In the genomic region with DNA sequence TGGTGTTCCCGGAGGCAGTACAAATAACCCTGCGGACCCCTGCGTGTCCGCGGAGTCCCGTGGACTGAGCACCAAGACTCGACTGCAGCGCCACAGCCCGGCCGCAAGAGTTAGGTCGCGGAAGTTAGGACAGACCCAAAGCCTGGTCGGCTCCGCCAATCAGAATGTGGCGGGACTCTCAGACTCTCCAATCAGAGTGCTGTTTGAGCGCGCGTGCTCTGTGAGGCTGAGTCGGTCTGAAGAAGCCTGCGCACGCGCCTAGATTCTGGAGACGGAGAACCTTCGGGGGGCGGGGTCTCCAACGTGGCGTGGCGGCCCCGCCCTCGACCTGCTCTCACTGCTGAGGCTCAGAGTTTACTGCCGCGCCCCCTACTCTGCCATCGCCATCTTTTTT, we compare ENCODE assay signal across 8 mouse cellular contexts. TPM values are rescaled to one million over a fixed set of nuclear protein-coding genes. Genes with fewer than 3 reads are reported as not detected.
DNase-seq lines count a peak whose midpoint lies in the region; ATAC-seq and TF ChIP-seq lines count a peak whose summit lies in the region.

A gene (minus strand): TSS at position 131 of the 394 bp plus-strand sequence.

- H3K4me1 ChIP-seq in MEL (ENCODE audit: control insufficient read depth in 1 of 2, insufficient read depth in 2 of 2, low read length in 2 of 2) = peaks cover 3 to 42% of the 10 kb centered on the region in 2 experiments
- H3K4me1 ChIP-seq in cerebellum, adult 2 months (ENCODE audit: control insufficient read depth, insufficient read depth, low read length) = 0 out of 2 replicates have a peak, but pooled peaks cover 8% of the 10 kb centered on the region
- H3K4me1 ChIP-seq in forebrain, postnatal 0 days (ENCODE audit: insufficient read depth) = peaks cover 18% of the 10 kb centered on the region
- peaks cover 55% of the 10 kb centered on the region for H3K4me1 ChIP-seq in lung, embryonic 15.5 days

- peak within 1 kb of the TSS; percentile 74 for H3K27ac ChIP-seq in MEL (ENCODE audit: control insufficient read depth, low read depth, low read length)
- peak within 1 kb of the TSS; percentile 29; the same call in 1 of the 2 replicates for H3K27ac ChIP-seq in cerebellum, adult 2 months (ENCODE audit: insufficient read depth, low read length)
- peak within 1 kb of the TSS; percentile 69 for H3K27ac ChIP-seq in forebrain, postnatal 0 days (ENCODE audit: low read depth, low read length)
- peak within 1 kb of the TSS; percentile 96 for H3K27ac ChIP-seq in lung, embryonic 15.5 days

- TF ChIP-seq POLR2A in MEL (IDR thresholded peaks at IDR 0.05; ENCODE audit: control insufficient read depth in 1 of 2, insufficient read depth in 1 of 2, low read depth in 1 of 2, low read length in 2 of 2, poor library complexity in 1 of 2) = peak; percentile 61 to 91; a peak in 3 of 4 replicates
- peak; percentile 78 for TF ChIP-seq POLR2A in cerebellum, adult 2 months (IDR thresholded peaks at IDR 0.05; ENCODE audit: borderline replicate concordance, insufficient read depth, low read length)

- WGBS in cerebellum, adult 2 months = under 1% methylated on average over 33 of the region's 33 CpGs
- under 1% methylated on average over 33 of the region's 33 CpGs for WGBS in forebrain, postnatal 0 days
- WGBS in lung, embryonic 15.5 days = under 1% methylated on average over 33 of the region's 33 CpGs

- TF ChIP-seq RAD21 in MEL (IDR thresholded peaks at IDR 0.05; ENCODE audit: low read depth, low read length) = peak; percentile 3

- TF ChIP-seq CTCF in MEL (IDR thresholded peaks at IDR 0.05 in 2 of 3, conservative IDR thresholded peaks at IDR 0.05 in 1 of 3; ENCODE audit: control insufficient read depth in 1 of 3, insufficient read depth in 1 of 3, low read depth in 2 of 3, low read length in 3 of 3, poor library complexity in 1 of 3, severe bottlenecking in 1 of 3) = peak in 2 of 3 experiments; percentile 62 to 72; a peak in 5 of 6 replicates
- TF ChIP-seq CTCF in cerebellum, adult 2 months (IDR thresholded peaks at IDR 0.05; ENCODE audit: borderline replicate concordance, insufficient read depth, low read depth, low read length) = peak; percentile 57
- peak; percentile 76 for TF ChIP-seq CTCF in forebrain, postnatal 0 days (IDR thresholded peaks at IDR 0.05; ENCODE audit: low read depth)

- peak; percentile 99 for DNase-seq in MEL (ENCODE audit: low read depth, low spot score)
- peak; percentile 94 to 98 for DNase-seq in cerebellum, adult 2 months
- peak; percentile 100 for DNase-seq in forebrain, postnatal 0 days
- DNase-seq in heart, postnatal 4 days = peak; percentile 98
- DNase-seq in layer of hippocampus, adult 8-10 months (ENCODE audit: low spot score in 2 of 2) = peak; percentile 96
- peak; percentile 97 for DNase-seq in ovary, adult 18-20 months (ENCODE audit: low spot score)
- DNase-seq in thymus, postnatal 0 days (ENCODE audit: low spot score) = peak; percentile 100

- peaks cover 29% of the 10 kb centered on the region for H3K79me2 ChIP-seq in MEL (ENCODE audit: control insufficient read depth, insufficient read depth, low read length, poor library complexity)

- H3K9me3 ChIP-seq in MEL (replicated peaks; ENCODE audit: insufficient read depth, low read length) = no peaks in the 10 kb centered on the region
- H3K9me3 ChIP-seq in forebrain, postnatal 0 days (ENCODE audit: low read length) = no peaks in the 10 kb centered on the region
- no peaks in the 10 kb centered on the region for H3K9me3 ChIP-seq in lung, embryonic 15.5 days

- TF ChIP-seq EP300 in MEL (IDR thresholded peaks at IDR 0.05; ENCODE audit: low read depth in 1 of 2, low read length in 2 of 2) = 0 out of 4 replicates have a peak, but pooled peaks of 1 of the 2 experiments have one; percentile 2

- peaks cover 4 to 10% of the 10 kb centered on the region in 2 experiments for H3K36me3 ChIP-seq in MEL (ENCODE audit: control insufficient read depth in 1 of 2, insufficient read depth in 2 of 2, low read length in 2 of 2)
- no peaks in the 10 kb centered on the region for H3K36me3 ChIP-seq in forebrain, postnatal 0 days (ENCODE audit: insufficient read depth)
- peaks cover 2% of the 10 kb centered on the region; the same call in 1 of the 2 replicates for H3K36me3 ChIP-seq in lung, embryonic 15.5 days

- H3K27me3 ChIP-seq in MEL (ENCODE audit: control insufficient read depth in 1 of 2, insufficient read depth in 2 of 2, low read length in 2 of 2) = no peaks in the 10 kb centered on the region
- H3K27me3 ChIP-seq in cerebellum, adult 2 months (ENCODE audit: control insufficient read depth, insufficient read depth, low read length) = no peaks in the 10 kb centered on the region
- H3K27me3 ChIP-seq in forebrain, postnatal 0 days (ENCODE audit: insufficient read depth, low read length) = no peaks in the 10 kb centered on the region
- no peaks in the 10 kb centered on the region for H3K27me3 ChIP-seq in lung, embryonic 15.5 days

- peak within 1 kb of the TSS; percentile 87 to 90 for H3K4me3 ChIP-seq in MEL (ENCODE audit: control insufficient read depth in 1 of 2, insufficient read depth in 1 of 2, low read depth in 2 of 2, low read length in 2 of 2)
- H3K4me3 ChIP-seq in cerebellum, adult 2 months (replicated peaks; ENCODE audit: insufficient read depth, low read depth, low read length) = peak within 1 kb of the TSS; percentile 83
- peak within 1 kb of the TSS; percentile 52 for H3K4me3 ChIP-seq in forebrain, postnatal 0 days (ENCODE audit: low read depth, low read length)
- H3K4me3 ChIP-seq in lung, embryonic 15.5 days = peak within 1 kb of the TSS; percentile 74

- peak within 1 kb of the TSS; percentile 90 for H3K9ac ChIP-seq in MEL (ENCODE audit: control insufficient read depth, low read depth, low read length, poor library complexity, severe bottlenecking)
- H3K9ac ChIP-seq in forebrain, postnatal 0 days = peak within 1 kb of the TSS; percentile 64
- peak within 1 kb of the TSS; percentile 85 for H3K9ac ChIP-seq in lung, embryonic 15.5 days

- H3K4me2 ChIP-seq in forebrain, postnatal 0 days (ENCODE audit: low read depth) = peak within 1 kb of the TSS; percentile 72
- H3K4me2 ChIP-seq in lung, embryonic 15.5 days = peak within 1 kb of the TSS; percentile 79

- peak; percentile 97 for ATAC-seq in forebrain, postnatal 0 days
- ATAC-seq in lung, embryonic 15.5 days (ENCODE audit: borderline replicate concordance, extremely low read depth, low FRiP score, low TSS enrichment) = peak; percentile 93

TF ChIP-seq in MEL, 35 proteins besides CTCF, POLR2A, EP300 and RAD21 (continues in another document):
- TF ChIP-seq MAFK (IDR thresholded peaks at IDR 0.05; ENCODE audit: borderline replicate concordance, low read depth, low read length) = no peak
- no peak for TF ChIP-seq JUND (IDR thresholded peaks at IDR 0.05; ENCODE audit: low read depth, low read length)
- TF ChIP-seq GABPA (IDR thresholded peaks at IDR 0.05; ENCODE audit: low read depth, low read length) = no peak
- peak; percentile 76 for TF ChIP-seq HCFC1 (IDR thresholded peaks at IDR 0.05; ENCODE audit: low read depth, low read length)
- peak; percentile 45 for TF ChIP-seq TCF12 (IDR thresholded peaks at IDR 0.05; ENCODE audit: low read depth, low read length)
- TF ChIP-seq KAT2A (conservative IDR thresholded peaks at IDR 0.05; ENCODE audit: low read depth, low read length) = no peak
- TF ChIP-seq POLR2AphosphoS2 (IDR thresholded peaks at IDR 0.05; ENCODE audit: low read length) = peak; percentile 90
- TF ChIP-seq CHD1 (IDR thresholded peaks at IDR 0.05; ENCODE audit: low read depth, low read length) = no peak
- peak; percentile 99; the same call in 1 of the 2 replicates for TF ChIP-seq NRF1 (IDR thresholded peaks at IDR 0.05; ENCODE audit: insufficient read depth, low read depth, low read length, poor library complexity, severe bottlenecking)
- no peak for TF ChIP-seq MYB (IDR thresholded peaks at IDR 0.05; ENCODE audit: low read depth, low read length)
- no peak for TF ChIP-seq MEF2A (IDR thresholded peaks at IDR 0.05; ENCODE audit: extremely low read depth, insufficient replicate concordance, low read depth, low read length, poor library complexity, severe bottlenecking)
- TF ChIP-seq MAZ (IDR thresholded peaks at IDR 0.05; ENCODE audit: low read depth, low read length) = peak; percentile 61; the same call in 1 of the 2 replicates
- TF ChIP-seq SIN3A (IDR thresholded peaks at IDR 0.05; ENCODE audit: low read length) = peak; percentile 74; the same call in 1 of the 2 replicates
- TF ChIP-seq NELFE (IDR thresholded peaks at IDR 0.05; ENCODE audit: low read depth, low read length) = peak; percentile 86
- TF ChIP-seq USF2 (IDR thresholded peaks at IDR 0.05; ENCODE audit: borderline replicate concordance in 1 of 2, insufficient read depth in 1 of 2, low read depth in 1 of 2, low read length in 2 of 2) = no peak
- no peak for TF ChIP-seq E2F4 (IDR thresholded peaks at IDR 0.05; ENCODE audit: borderline replicate concordance, low read depth, low read length)
- TF ChIP-seq UBTF (IDR thresholded peaks at IDR 0.05; ENCODE audit: borderline replicate concordance, insufficient read depth, low read depth, low read length) = no peak
- TF ChIP-seq SMC3 (IDR thresholded peaks at IDR 0.05; ENCODE audit: low read depth, low read length) = no peak; the same call in 1 of the 2 replicates
- TF ChIP-seq ELF1 (IDR thresholded peaks at IDR 0.05; ENCODE audit: low read depth, low read length) = peak; percentile 93
- no peak for TF ChIP-seq TAL1 (IDR thresholded peaks at IDR 0.05; ENCODE audit: low read length)
- TF ChIP-seq MAX (IDR thresholded peaks at IDR 0.05; ENCODE audit: low read length) = peak; percentile 43
- 0 out of 2 replicates have a peak, but pooled peaks have one; percentile 50 for TF ChIP-seq ZMIZ1 (IDR thresholded peaks at IDR 0.05; ENCODE audit: low read depth, low read length)
- no peak for TF ChIP-seq ETS1 (IDR thresholded peaks at IDR 0.05; ENCODE audit: low read depth, low read length)
- TF ChIP-seq TBP (IDR thresholded peaks at IDR 0.05; ENCODE audit: low read depth, low read length) = peak; percentile 73
- TF ChIP-seq MXI1 (IDR thresholded peaks at IDR 0.05; ENCODE audit: low read depth, low read length) = peak; percentile 52; the same call in 1 of the 2 replicates

RNA-seq across cellular contexts. Expression of the gene that starts here (rescaled TPM):
- total RNA-seq in MEL (2012; rRNA removed) = 78.8 and 122 TPM in 2 replicates
- polyA plus RNA-seq in MEL (2012; ENCODE audit: insufficient read depth in 1 of 2, insufficient read length in 2 of 2, low read depth in 1 of 2, low replicate concordance in 2 of 2, missing spikeins in 1 of 2) = 10 to 100 TPM in 1 of 2 experiments, not detected in 1; 87.8 TPM
- polyA plus RNA-seq in cerebellum, adult 2 months (2012; rRNA removed) = 35.3 and 42.4 TPM in 2 replicates
- total RNA-seq in forebrain, postnatal 0 days (2014; rRNA removed) = 9.9 and 16.6 TPM in 2 replicates
- 49.1 and 82.7 TPM in 2 replicates for polyA plus RNA-seq in forebrain, postnatal 0 days (2015; fragmentation: Nextera tagmentation; extraction: Ambion mirVana)
- total RNA-seq in heart, postnatal 4 days (2021) = 10 to 100 TPM; 80.5 to 91.4 TPM
- 10 to 100 TPM; 19.5 to 43.1 (median 26.7) TPM for total RNA-seq in layer of hippocampus, adult 8-10 months (2022)
- 70.8 and 75.2 TPM in 2 replicates for polyA plus RNA-seq in lung, embryonic 15.5 days (2015; fragmentation: Nextera tagmentation; extraction: Ambion mirVana)
- polyA plus RNA-seq in thymus, postnatal 0 days (2015; fragmentation: Nextera tagmentation; extraction: Ambion mirVana) = 244 and 262 TPM in 2 replicates

Comparison
In these comparisons a context has a peak if more than half of its experiments do, and no peak if none do; other contexts are left out.
1. Peak in every context shown above with its lines: DNase-seq, ATAC-seq, H3K4me3 ChIP-seq and H3K27ac ChIP-seq.
2. H3K27ac ChIP-seq: peak in every context shown above with its lines; median percentile 96 in lung, embryonic 15.5 days; 74 in MEL; 69 in forebrain, postnatal 0 days; 29 in cerebellum, adult 2 months.